Mouse (Mus musculus) kidney, postnatal 36 days (tissue): ENCODE data around the gene Crhr1.

ENCODE experiments used
- DNase-seq, 2 experiments: peaks; one replicate each; pipeline ENCODE4 v3.0.0; 2021 to 2022; ENCODE audit warnings: mixed read lengths in 2 of 2

Gene Crhr1

DNA sequence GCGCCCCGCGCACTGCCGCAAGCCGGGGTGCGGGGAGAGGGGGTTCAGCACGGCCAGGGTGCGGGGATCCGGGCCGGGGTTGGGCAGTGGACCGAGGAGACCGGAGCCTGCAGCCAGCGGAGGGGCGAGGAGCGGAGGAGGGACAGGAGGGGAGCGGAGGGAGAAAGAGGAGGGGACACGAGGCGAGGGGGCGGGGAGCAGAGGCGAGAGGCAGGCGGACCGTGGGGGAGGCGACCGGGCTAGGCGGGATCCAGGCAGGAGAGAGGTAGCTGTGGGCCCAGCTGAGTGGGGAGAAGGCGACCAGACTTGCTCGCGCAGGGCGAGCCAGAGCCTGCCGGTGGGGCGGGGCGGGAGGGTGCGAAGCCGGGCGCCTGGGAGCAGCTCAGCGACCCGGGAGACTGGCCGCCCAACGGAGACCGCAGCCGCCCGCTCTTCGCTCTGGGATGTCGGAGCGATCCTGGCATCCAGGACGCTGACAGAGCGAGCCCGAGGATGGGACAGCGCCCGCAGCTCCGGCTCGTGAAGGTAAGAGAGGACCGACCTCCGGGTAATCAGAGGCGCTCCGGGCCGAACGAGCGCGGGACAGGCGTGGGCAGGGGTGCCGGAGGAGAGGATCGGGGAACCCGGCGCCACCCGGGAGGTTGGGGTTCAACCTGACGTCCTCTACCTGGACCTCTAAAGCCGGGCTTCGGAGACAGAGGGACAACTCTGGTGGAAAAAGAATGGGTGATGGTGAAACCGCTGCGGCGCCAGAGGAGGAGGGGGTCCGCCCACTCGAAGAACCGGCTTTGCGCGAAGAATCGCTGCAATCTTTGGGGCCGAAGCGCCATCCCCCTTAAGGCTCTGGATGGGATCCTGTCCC, at the start of gene Crhr1:
Gene Crhr1, plus strand, starts transcription at position 276 of the 862 bp plus-strand sequence.
- DNase-seq, result peak in 1 of 2 experiments; percentile 13

DNA sequence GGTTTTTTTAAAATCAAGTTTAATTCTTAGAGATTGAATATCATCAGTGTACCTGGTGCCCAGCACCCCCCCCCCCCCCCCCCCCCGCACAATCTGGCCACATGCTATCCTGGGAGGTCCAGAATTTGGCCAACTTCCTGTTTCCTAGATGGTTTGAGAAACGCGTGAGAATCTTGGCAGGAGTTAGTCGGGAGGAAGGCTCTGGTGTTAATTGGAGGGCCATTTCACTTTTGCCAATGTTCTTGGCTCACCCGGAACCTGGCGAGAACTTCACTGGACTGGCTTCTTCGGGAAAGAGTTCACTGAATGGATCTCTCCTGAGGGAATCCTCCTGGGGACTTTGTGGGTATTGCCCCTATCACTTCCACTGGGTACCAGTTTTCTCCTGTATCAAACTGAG, 49.4 kb upstream of the Crhr1 start:
- no peak for DNase-seq

DNA sequence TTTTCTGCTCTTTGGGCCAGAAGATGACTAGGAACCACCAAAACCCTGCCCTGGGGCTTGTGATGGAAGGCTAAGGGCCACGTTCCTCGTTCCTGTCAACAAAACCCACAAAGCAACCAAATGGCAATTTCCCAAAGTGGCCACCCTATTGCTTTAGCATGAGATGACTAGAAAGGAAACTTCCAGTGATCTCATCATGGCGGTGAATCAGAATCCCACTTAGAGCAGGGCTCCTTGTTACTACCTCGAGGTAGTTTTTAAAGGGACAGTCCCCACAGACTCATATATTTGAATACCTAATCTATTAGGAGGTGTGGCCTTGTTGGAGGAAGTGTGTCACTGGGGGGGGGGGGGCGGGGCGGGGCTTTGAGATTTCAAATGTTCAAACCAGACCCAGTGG, 48.9 kb upstream of the Crhr1 start:
- no peak for DNase-seq

DNA sequence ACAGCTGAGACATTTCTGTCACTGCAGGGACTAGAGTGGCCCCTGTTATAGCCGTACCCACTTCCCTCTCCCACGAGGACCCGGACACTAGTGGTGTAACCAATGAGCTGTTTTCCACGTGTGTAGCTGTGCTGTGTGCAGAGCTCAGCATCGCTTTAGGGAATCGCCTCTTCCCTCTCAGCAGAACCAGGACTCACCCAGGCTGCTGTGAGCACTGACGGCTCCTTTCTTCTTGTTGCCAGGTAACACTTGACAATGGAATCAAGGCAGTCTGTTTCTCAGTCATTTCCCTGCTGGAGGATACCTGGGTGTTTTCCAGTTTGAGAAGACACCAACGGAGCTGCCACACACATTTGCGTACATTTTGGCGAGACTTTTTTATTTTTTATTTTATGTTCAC, 44.1 kb upstream of the Crhr1 start:
- no peak for DNase-seq

DNA sequence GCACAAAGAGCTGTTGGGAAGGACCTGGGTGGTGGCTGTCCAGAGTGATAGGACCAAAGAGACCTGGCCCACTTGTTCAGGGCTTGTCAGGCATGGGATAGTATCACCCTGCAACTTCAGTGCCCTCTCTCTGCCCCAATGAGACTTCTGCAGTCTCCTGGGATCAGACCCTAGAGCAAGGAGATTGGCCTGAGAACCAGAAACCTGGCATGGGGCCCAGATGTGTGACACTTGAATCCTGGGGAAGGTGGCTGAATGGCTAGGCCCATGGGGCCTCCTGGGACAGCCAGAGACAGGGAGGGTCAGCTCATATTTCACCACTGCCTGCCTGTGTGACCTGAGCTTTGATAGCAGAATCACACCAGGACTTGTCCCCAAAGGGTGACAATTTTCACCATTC, 41.9 kb upstream of the Crhr1 start:
- no peak for DNase-seq

DNA sequence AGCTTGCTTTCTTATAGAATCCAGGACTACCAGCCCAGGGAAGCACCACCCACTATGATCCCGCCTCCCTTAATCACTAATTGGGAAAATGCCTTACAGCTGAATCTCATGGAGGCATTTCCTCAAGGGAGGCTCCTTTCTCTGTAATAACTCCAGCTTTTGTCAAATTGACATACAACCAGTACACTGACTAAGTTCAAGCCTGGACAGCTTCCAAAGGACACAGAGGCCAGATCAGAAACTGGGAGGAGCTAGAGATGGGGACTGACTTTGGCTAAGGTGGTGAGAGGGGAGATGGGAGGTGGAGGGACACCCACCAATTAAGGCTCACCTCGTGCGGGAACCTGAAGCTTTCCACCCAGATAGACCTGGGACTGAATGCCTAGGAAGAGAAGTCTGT, 37.5 kb upstream of the Crhr1 start:
- DNase-seq, result no peak

DNA sequence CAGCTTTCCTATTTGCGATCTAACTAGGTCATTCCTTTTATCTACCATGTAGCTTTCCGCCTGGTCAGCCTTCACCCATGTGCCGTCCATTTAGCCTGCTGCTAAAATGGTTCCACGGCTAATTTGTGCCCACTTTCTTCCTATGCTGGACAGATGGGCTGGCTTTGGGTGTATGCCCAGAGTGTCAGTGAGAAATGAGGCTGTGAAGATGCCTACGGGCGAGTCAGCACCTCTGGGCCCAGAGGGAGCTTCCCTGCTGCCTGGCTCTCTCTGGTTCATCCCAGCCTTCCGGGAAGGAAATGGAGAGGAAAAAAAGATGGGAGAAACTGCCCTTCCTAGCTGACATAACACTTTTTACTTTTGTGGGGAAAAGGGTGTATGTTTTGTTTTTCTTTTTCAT, 36.1 kb upstream of the Crhr1 start:
- no peak for DNase-seq

DNA sequence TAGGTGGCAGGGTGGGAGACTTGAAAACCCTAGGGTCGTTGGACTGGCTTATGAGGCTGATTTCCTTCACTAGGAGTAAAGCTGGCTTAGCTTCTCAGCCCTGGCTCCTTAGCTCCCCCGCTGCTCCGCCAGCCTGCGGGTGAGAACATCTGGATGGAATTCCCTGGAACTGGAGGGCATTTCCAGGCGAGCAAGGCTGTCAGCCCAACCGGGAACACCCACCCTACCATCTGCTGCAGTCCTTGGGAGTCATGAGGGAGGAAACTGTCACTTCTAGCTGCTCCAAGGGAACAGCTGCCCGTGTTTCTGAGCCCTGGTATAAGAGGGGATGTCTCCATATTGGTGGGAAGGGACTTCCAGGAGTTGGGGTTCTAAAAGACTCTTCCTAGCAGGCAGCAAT, 33.1 kb upstream of the Crhr1 start:
- no peak for DNase-seq

DNA sequence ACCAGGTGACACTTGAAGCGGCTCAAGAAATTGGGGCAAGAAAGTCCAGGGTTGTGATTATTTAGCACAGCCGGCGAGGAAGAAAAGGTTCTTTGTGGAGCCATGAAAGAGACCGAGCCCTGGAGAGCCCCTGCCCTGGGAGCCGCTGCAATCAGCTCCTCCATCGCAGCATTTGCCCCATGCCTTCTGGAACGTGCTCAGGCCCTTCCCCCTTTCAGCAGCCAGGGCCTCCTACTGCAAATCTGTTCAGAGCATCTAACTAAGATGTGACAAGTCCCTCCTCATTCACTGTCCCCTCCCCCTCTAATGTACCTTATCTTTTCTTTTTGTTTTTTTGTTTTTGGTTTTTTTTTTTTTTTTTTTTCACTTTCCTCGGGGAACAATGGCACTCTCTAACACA, 30.0 kb upstream of the Crhr1 start:
- DNase-seq, result no peak

DNA sequence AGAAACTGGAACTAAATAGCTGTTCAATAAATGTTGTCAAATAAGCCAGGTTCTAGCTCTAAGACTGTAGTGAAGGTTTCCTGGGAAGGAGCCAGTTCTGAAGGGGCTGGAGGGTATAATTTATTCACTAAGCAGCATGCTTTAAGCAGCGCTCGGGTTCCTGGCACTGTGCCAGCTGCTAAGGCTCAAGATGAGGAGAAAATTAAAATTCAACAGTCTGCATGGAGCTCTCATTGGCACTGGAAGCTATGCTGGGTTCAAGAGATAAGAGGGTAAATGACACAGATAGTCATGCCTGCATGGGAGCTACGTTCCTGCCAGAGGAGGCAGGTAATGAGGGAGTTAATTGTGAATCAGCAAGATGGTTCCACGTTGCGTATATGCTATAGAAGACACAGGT, 26.3 kb upstream of the Crhr1 start:
- DNase-seq, result peak; percentile 12 to 48

DNA sequence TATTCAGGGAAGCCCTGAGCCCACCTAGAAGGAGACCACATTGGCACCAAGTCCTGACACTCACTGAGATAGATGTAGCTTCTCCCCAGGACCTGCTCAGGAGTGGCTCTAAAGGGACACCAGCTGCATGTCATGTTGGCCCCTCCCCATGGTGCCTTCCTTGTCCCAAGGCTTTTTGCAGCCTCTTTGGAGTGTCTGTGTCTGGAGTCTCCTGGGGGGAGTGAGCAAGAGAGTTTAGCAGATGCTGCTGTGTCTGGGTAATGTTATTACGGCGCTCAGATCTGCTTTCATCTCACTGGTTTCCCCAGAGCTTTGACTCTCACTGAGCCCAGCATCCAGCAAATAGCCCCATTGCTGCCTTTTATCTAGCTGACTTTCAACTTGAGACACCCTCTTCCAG, 25.7 kb upstream of the Crhr1 start:
- DNase-seq, result no peak

DNA sequence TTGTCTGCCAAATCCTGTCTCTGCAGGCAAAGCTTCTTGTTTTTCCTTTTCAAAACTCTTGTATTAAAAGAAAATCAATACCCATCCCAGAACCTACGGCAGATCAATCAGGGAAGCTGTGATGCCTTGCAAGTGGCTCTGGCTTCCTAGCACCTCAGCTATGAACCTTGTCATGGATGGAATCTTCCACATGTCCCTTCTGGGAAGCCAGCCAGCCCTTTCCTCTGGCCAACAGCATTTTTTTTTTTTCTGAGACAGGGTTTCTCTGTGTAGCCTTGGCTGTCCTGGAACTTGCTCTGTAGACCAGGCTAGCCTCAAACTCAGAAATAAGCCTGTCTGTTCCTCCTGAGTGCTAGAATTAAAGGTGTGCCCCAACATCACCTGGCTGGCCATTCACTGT, 22.3 kb upstream of the Crhr1 start:
- peak in 1 of 2 experiments; percentile 61 for DNase-seq

DNA sequence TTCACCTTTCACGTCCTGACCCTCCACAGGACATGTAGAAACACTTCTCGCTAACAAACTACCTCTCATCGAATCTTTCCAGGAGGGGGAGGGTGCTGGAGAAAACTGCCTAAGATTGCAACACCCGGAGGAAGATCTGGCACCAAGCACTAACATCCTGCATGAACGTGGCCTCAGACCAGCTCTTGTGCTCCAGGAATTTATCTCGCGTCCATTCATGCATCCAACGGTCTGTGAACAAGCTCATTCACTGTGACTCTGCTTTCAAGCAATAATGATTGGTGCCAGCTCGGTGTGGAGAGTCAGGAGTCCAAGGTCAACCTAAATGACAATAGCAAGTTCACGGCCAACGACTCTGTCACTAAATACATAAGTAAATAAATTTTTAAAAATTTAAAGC, 20.8 kb upstream of the Crhr1 start:
- DNase-seq, result no peak

DNA sequence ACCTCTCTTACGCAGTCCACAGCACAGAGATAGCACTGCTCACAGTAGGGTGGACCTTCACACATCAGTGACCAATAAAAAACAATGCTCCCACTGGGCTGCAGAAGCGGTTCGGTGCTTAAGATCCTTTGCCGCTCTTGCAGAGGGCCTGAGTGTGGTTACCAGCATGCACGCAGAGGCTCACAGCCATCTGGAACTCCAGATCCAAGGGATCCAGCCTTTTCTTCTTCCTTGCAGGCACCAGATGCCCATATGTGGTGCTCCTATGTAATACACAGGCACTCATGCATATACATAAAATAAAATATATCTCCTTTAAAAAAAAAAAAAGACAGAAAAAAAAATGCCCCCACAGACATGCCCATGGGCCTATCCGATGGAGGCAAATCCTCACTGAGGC, 19.0 kb upstream of the Crhr1 start:
- no peak for DNase-seq

DNA sequence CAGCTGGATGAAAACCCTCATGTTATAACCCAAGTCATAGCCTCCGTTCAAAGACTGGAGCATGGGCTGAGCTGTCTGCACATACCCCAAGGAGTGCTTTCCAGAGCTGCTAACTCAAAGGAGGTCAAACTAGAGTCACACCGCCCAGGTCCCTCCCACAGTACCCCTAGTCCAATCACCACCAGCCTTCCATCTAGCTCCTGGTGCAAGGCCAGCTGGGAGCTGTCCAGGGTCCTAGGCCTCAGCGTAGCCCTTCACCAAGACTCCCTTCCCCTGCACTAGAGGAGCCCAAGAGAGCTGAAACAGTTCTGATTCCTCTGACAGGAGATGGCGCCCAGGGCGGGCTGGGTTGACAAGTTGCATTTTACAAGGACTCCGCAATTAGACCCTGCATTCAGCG, 18.0 kb upstream of the Crhr1 start:
- peak; percentile 84 to 88 for DNase-seq

DNA sequence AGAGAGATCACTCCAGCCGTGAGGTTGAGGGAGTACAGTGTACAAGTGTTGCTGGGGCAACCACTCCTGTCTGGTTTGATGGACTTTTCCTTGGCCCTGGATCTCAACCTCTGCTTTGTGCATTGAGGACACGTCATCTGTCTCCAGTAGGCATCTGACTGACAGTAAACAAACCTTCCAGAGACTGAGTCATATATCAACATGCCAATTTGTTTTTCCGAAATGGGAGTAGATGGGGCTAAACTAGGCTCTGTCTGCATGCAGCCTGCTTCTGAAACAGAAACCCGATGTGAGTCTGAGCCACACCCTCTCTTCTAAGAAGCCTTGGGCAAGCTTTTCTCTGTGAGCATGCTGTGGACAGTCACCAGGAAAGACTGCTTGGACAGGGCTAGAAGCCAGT, 14.3 kb upstream of the Crhr1 start:
- DNase-seq, result no peak

DNA sequence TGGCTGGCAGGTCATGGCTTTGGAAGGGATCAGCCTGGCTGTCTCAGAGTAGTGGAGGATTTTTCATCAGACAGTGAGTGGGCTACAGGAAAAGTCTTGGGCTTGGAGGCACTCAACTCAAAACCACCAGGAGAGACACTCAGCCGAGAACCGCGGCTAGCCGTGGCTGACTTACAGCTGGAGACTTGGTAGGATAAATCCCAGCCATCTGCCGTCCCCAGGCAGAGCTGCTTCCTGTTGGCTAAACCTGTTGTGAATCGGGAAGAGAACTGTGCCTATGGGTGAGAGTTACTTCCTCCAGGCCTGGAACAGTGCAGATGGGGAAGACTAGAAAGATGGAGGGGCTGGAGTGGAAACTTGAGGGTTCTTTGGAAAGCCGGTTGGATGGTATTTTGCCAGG, 9.7 kb upstream of the Crhr1 start:
- no peak for DNase-seq

DNA sequence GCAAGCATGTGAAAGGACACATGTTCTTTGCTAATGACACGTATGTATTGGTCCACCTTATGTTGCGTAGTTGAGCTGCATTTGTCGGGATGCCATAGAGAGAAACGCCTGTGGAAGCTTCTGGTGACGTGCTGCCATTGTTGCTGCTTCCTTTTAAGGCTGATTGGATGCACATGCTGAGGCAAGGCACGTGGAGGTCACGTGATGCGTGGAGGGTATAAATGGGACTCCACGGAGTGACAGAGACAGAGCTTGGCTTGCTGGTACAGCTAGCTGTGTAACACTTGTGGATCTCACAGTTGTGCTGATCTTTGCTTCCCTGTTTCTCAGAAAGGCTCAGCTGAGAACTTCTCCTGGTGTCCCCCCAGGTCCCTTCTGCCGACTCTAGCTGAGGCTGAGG, 9.2 kb upstream of the Crhr1 start:
- no peak for DNase-seq

DNA sequence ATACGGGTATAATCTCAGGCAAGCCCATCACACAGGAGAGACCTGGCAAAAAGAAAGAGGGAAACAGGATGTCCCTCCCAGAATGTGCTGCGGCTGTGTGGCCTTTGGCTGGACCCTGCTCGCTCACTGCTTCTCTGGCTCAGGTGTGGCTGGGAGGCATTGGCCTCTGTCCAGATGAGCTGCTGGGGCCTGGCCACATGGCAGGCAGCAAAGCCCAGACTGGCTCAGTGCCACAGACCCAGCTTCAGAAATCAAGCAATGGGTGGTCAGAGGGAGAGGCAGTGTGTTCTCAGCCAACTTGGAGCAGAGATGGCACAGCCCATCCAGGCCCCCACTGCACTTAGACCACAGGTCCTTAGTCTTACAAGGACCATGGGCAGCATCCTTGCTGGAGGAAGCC, 8.1 kb upstream of the Crhr1 start:
- DNase-seq, result peak; percentile 54 to 71

DNA sequence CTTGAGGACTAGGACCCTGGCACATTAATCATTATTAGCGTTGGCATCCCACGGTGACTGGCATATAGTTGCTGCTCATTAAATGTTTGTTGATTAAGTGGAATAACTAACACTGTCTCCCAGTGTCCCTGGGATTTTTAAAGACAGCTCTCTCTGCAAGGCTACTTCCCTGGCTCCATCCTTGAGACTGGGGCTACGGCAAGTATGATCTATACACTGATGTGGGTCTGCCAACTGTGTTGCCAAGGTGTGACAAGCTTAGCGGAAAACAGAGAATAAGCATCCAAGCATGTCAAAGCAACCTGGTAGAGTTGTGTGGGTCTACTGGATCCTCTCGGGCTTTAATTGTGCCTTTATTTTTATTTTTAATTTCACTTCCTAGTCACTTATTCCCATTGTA, 3.2 kb upstream of the Crhr1 start:
- no peak for DNase-seq

DNA sequence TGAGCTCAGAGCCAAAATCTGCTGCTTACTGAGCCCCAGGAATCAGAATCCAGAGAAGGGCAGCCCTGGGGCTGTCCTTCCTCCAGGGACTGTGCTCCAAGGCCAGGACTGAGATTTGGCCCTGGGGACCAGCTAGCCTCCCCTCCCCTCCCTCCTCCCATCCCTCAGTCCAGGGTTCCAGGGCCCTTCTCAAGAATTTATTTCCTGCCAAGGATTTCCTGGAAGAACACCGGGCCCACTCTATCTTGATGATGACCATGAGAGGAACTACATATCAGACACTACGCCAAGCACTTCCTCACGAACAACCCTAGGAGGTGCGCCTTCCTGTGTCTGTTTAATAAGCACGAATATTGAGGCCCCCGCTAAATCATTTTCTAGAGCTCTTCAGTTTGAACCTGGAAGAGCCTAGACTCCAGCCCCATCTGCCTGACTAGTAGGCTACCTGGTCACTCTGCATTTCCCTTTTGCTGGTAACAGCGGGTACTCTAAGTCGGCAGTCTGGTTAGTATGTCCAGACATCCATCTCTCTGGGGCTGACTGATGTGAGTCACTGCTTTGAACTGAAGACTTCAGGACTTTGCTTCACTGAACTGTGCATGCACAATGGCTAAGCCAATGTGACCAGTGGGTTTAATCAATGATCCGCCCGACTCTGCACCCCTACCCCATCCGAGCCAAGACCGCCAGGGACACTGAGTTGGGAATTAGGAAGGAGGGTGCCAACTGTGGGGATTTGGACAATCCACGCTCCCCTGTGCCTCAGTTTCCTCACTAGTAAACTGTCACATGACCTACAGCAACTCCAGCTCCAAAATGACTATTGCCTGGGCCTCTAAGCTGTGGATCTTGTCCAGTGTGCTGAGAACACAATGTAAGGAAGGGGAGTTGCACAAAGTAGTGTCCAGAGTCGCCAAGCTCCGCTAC, 1.7 kb upstream of the Crhr1 start:
- no peak for DNase-seq

DNA sequence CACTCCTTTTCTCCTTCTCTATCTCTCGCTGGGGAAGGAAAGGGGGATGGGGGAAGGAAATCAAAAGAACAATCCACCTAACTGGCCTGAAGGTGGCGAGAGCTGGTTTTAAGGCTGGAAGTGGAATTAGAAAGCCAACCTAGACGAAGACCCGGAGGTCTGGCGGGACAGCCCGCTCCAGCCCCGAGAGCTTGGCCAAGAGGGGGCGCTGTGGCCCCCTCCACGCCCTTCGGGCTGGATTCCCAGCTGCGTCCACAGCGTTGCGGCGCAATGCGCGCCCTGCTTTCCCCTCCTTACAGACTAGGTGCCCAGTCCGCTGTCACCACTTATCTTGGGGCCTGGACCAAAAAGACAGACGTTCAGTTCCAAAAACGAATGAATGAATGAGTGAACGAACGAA, 899 bp upstream of the Crhr1 start:
- DNase-seq, result peak in 1 of 2 experiments; percentile 20

DNA sequence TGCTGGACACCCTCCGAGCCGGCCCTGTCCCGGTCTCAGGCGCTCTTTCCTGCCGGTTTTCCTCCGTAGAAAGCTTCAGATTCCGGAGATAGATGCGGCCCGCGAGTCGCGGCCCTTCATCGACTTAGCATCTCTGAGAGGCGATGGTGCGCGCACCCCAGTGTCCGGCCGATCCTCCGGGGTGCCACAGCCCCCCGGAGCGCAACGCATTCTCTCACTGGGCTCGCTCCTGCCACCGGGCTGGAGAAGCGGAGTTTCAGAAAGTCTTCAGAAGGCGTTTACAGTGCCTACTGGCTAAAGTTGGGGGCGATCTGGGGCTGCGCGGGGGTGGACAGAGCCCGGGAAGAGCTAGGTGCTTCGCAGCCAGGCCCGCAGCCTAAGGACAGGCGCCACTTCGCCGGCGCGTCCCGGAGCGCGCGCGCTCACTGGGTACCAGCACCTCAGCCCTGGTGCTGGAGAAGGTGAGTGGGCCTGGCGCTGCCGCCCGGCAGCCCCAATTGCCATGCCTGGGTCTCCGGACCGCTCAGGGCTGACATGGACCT, 858 bp downstream of the Crhr1 start:
- DNase-seq, result no peak

DNA sequence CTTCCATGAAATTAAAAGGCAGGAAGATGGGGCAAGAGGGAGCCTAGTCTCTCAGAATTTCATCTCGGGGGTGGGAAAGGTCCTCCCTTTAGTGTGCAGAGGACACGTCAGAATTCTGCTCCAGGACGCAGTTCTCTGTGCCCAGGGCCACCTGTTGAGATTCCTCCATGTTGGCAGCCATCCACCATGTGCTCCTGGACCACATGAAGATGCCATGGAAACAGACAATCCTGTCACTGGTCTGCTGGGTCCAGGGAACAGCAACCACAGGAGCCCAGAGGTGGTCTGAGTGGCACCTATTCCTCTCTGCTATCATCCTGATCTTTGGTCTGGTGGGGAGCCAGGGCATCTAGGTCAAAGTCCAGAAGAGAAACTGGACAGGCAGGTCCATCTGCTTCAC, 6.3 kb downstream of the Crhr1 start:
- DNase-seq, result no peak
